Mouse (Mus musculus): ENCODE results near the gene Gfi1b. TPM values are rescaled to one million over a fixed set of nuclear protein-coding genes. Genes with fewer than 3 reads are reported as not detected.

Gene Gfi1b
- polyA plus RNA-seq, 1 experiment from 2014 or later = 0.40 TPM

DNA sequence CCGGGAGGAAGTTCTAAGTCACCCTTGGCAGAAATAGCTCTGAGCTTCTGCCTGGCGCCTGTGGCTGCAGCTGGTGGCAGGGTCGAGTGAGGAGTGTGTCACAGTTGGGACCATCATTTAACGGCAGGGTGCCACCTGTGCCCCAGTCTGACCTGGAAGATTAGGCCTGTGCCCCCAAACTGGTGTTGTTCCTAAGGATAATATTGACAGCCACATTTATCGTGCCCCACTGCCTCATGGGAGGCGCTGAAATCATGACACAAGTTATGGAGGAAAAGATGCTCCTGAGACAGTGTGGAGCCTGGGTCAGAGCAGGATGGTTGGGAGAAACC, 22.2 kb downstream of the Gfi1b start:
- no peaks in the 10 kb centered on the region for H3K9me3 ChIP-seq (ENCODE audit: control insufficient read depth, low read length)
- no peaks in the 10 kb centered on the region for H3K36me3 ChIP-seq (ENCODE audit: control insufficient read depth, insufficient read depth, low read length)
- DNase-seq (ENCODE audit: low spot score) (no peak), ATAC-seq (ENCODE audit: low FRiP score, low TSS enrichment) (no peak)
- no peak overlapping the region for H3K4me3 ChIP-seq (ENCODE audit: low read depth, low read length)
- no peak overlapping the region for H3K4me2 ChIP-seq (replicated peaks; ENCODE audit: low read depth)
- no peaks in the 10 kb centered on the region for H3K27me3 ChIP-seq (ENCODE audit: control insufficient read depth, insufficient read depth, low read length)
- WGBS = 68% methylated on average over 6 of the region's 6 CpGs
- no peak overlapping the region for H3K9ac ChIP-seq (ENCODE audit: low read length)
- TF ChIP-seq EP300 (optimal IDR thresholded peaks at IDR 0.05) (no peak), CTCF (IDR thresholded peaks at IDR 0.05; ENCODE audit: low read depth) (no peak)
- no peaks in the 10 kb centered on the region for H3K4me1 ChIP-seq (replicated peaks; ENCODE audit: control insufficient read depth, insufficient read depth)
- no peak overlapping the region for H3K27ac ChIP-seq (replicated peaks)

DNA sequence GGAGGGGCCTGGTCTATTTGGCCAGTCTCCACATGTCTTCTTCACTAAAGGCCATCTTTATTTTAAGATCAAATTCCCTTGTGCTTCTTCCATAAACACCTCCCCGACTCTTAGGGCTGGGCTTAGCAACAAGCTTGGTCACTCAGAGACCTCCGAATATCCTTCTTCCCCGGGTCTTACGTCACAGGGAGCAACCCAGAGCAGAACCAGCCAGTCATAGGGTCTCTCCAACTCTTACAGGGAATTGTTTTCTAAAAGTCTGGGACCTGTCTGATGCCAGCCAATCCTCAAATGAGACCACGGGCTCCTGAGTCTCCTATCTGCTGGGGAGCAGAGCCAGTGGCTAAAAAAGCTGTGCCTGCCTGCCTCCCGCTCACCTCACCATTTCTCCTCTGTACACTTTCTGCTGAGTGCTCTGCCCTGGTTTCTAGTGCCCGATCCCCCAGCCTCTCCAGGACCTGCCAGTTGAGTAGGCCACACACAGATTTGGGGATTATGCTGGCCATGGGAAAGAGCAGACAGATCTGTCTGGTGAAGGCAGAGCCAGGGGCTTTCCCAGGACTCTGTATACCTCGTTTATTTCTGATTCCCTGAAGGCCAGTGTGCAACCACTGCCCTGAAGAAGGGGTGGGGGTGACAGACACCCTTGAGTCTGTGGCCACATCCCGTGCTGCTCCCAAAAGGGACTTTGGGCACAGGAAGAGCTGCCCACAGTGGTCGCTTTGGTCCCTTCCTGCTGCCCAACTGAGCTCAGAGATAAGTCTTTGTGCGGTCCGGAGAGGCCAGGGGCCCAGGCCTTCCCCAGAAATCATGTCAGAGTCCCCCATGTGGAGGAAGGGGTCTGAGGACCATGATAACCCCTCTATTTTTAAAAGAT, 22.9 kb downstream of the Gfi1b start:
- Histone ChIP-seq H3K27me3 (ENCODE audit: control insufficient read depth, insufficient read depth, low read length) (no peaks in the 10 kb centered on the region), H3K27ac (replicated peaks) (no peak overlapping the region), H3K36me3 (ENCODE audit: control insufficient read depth, insufficient read depth, low read length) (no peaks in the 10 kb centered on the region), H3K4me2 (replicated peaks; ENCODE audit: low read depth) (no peak overlapping the region), H3K4me1 (replicated peaks; ENCODE audit: control insufficient read depth, insufficient read depth) (no peaks in the 10 kb centered on the region), H3K9ac (ENCODE audit: low read length) (no peak overlapping the region; the same call in 1 of the 2 replicates), H3K9me3 (ENCODE audit: control insufficient read depth, low read length) (no peaks in the 10 kb centered on the region), H3K4me3 (ENCODE audit: low read depth, low read length) (no peak overlapping the region)
- DNase-seq (ENCODE audit: low spot score) = no peak
- WGBS = 52% methylated on average over 12 of the region's 12 CpGs
- no peak for TF ChIP-seq CTCF (IDR thresholded peaks at IDR 0.05; ENCODE audit: low read depth)
- no peak for TF ChIP-seq EP300 (optimal IDR thresholded peaks at IDR 0.05)
- ATAC-seq (ENCODE audit: low FRiP score, low TSS enrichment) = no peak

DNA sequence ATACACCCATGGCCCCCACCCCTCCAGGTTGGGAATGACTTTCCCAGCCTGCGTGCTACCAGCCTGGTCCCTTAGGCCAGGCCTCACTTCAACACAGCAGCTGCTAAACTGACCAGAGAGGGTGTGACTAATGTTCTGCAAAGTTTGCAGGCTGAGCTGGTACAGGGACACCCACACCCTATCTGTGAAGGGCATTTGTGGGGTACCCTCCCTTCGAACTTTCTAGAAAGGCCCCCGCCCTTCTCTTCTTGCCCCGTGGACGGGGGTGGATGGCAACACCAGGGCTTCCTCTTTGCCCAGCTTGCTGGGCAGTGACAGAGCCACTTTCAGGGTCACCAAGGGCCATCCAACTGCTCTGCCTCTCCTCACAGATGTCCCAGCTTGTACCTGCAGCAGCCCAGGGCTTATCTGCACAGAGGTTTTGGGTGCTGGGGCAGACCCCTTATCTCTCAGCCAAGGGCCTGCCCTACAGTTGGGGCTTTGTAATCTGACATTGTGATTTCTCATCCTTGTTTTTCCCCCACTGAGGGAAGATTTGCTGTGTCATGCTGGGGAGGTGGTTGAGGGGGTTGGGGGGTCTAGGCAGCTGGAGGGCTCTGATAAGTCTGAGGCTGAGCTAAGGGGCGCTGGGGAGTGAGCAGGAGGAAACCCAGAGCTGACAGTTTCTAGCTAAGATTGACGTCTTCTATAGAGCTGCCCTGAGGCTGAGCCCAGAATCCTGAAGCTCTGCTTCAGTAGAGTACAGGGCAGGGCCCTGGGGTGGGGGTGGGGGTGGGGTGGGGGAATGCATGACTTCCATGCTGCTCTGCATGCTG, 23.8 kb downstream of the Gfi1b start:
- DNase-seq (ENCODE audit: low spot score) = no peak
- no peak overlapping the region for H3K27ac ChIP-seq (replicated peaks)
- H3K9ac ChIP-seq (ENCODE audit: low read length) = no peak overlapping the region
- H3K4me1 ChIP-seq (replicated peaks; ENCODE audit: control insufficient read depth, insufficient read depth) = no peaks in the 10 kb centered on the region
- no peak for TF ChIP-seq EP300 (optimal IDR thresholded peaks at IDR 0.05)
- no peaks in the 10 kb centered on the region for H3K27me3 ChIP-seq (ENCODE audit: control insufficient read depth, insufficient read depth, low read length)
- H3K4me2 ChIP-seq (replicated peaks; ENCODE audit: low read depth) = no peak overlapping the region
- H3K9me3 ChIP-seq (ENCODE audit: control insufficient read depth, low read length) = no peaks in the 10 kb centered on the region
- no peak for ATAC-seq (ENCODE audit: low FRiP score, low TSS enrichment)
- H3K4me3 ChIP-seq (ENCODE audit: low read depth, low read length) = no peak overlapping the region
- WGBS = 66% methylated on average over 7 of the region's 7 CpGs
- H3K36me3 ChIP-seq (ENCODE audit: control insufficient read depth, insufficient read depth, low read length) = no peaks in the 10 kb centered on the region

DNA sequence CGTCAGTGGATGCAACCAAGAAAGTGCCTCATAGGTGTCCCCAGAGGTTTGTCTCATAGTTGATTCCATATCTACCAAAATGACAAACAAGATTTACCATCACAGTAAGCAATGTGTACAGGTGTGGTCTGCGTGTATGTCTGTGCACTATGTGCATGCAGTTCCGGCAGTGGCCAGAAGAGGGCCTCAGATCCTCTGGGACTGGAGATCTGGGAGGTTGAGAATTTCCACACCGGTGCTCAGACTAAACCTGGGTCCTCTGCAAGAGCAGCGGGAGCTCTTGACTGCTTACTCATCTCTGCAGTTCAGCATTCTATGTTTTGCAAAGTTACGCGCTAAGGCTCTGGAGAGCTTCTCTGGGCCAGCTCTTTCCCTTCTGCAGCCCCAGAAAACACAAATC, 24.8 kb downstream of the Gfi1b start:
- no peaks in the 10 kb centered on the region for H3K36me3 ChIP-seq (ENCODE audit: control insufficient read depth, insufficient read depth, low read length)
- H3K27me3 ChIP-seq (ENCODE audit: control insufficient read depth, insufficient read depth, low read length) = no peaks in the 10 kb centered on the region
- H3K9me3 ChIP-seq (ENCODE audit: control insufficient read depth, low read length) = no peaks in the 10 kb centered on the region
- TF ChIP-seq EP300 (optimal IDR thresholded peaks at IDR 0.05) (no peak), CTCF (IDR thresholded peaks at IDR 0.05; ENCODE audit: low read depth) (peak; percentile 48)
- 92% methylated on average over 7 of the region's 7 CpGs for WGBS
- no peak for ATAC-seq (ENCODE audit: low FRiP score, low TSS enrichment)
- no peak overlapping the region for H3K27ac ChIP-seq (replicated peaks)
- H3K4me1 ChIP-seq (replicated peaks; ENCODE audit: control insufficient read depth, insufficient read depth) = no peaks in the 10 kb centered on the region
- no peak for DNase-seq (ENCODE audit: low spot score)
- H3K4me3 ChIP-seq (ENCODE audit: low read depth, low read length) = no peak overlapping the region
- no peak overlapping the region for H3K9ac ChIP-seq (ENCODE audit: low read length)
- no peak overlapping the region for H3K4me2 ChIP-seq (replicated peaks; ENCODE audit: low read depth)

DNA sequence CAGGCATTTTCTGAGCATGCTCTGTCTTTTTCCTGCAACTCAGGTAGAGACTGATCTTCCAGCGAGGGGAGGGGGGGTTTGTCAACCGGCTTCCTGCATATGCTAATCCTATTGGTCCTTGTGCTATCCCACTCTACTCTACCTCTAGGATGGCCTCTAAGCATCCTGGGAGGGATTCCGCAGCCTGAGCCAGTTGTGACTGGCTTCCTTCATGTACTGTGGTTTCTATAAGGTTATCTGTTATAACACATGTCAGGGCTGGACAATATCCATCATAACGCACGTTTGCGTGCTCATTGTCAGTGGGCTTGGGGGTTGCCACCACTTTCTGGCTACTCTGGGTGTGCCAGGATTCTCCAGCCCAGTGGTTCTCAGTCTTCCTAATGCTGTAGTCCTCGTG, 25.8 kb downstream of the Gfi1b start:
- no peak for TF ChIP-seq EP300 (optimal IDR thresholded peaks at IDR 0.05)
- TF ChIP-seq CTCF (IDR thresholded peaks at IDR 0.05; ENCODE audit: low read depth) = no peak
- no peak overlapping the region for H3K4me2 ChIP-seq (replicated peaks; ENCODE audit: low read depth)
- H3K9me3 ChIP-seq (ENCODE audit: control insufficient read depth, low read length) = no peaks in the 10 kb centered on the region
- no peaks in the 10 kb centered on the region for H3K27me3 ChIP-seq (ENCODE audit: control insufficient read depth, insufficient read depth, low read length)
- no peaks in the 10 kb centered on the region for H3K36me3 ChIP-seq (ENCODE audit: control insufficient read depth, insufficient read depth, low read length)
- no peaks in the 10 kb centered on the region for H3K4me1 ChIP-seq (replicated peaks; ENCODE audit: control insufficient read depth, insufficient read depth)
- H3K27ac ChIP-seq (replicated peaks) = no peak overlapping the region
- 72% methylated on average over 7 of the region's 7 CpGs for WGBS
- no peak for ATAC-seq (ENCODE audit: low FRiP score, low TSS enrichment)
- no peak overlapping the region for H3K9ac ChIP-seq (ENCODE audit: low read length)
- DNase-seq (ENCODE audit: low spot score) = no peak
- H3K4me3 ChIP-seq (ENCODE audit: low read depth, low read length) = no peak overlapping the region

DNA sequence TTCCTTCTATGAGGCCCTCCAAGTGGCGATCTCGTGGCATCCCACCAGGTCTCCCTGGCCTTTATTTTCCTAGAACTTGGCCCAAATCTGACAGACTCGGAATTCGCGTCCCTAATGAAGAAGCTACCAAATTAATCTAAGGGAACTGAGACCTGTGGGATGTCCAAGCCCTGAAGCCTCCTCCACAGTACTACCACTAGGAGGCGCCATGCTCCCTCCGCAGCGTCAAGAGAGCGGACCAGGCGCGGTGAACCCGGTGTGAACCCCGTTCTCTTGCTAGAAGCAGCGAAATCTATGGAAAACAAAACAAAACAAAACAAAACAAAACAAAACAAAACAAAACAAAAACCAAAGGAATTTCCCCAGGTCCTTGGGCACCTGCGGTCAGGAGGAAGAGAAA, 29.0 kb downstream of the Gfi1b start:
- H3K4me2 ChIP-seq (replicated peaks; ENCODE audit: low read depth) = no peak overlapping the region
- no peaks in the 10 kb centered on the region for H3K27me3 ChIP-seq (ENCODE audit: control insufficient read depth, insufficient read depth, low read length)
- no peaks in the 10 kb centered on the region for H3K9me3 ChIP-seq (ENCODE audit: control insufficient read depth, low read length)
- DNase-seq (ENCODE audit: low spot score) (peak; percentile 72), ATAC-seq (ENCODE audit: low FRiP score, low TSS enrichment) (0 out of 2 replicates have a peak, but pooled peaks have one; percentile 68)
- no peaks in the 10 kb centered on the region for H3K36me3 ChIP-seq (ENCODE audit: control insufficient read depth, insufficient read depth, low read length)
- no peak overlapping the region for H3K4me3 ChIP-seq (ENCODE audit: low read depth, low read length)
- H3K4me1 ChIP-seq (replicated peaks; ENCODE audit: control insufficient read depth, insufficient read depth) = no peaks in the 10 kb centered on the region
- 12% methylated on average over 15 of the region's 15 CpGs for WGBS
- no peak overlapping the region for H3K9ac ChIP-seq (ENCODE audit: low read length)
- TF ChIP-seq EP300 (optimal IDR thresholded peaks at IDR 0.05) = no peak
- TF ChIP-seq CTCF (IDR thresholded peaks at IDR 0.05; ENCODE audit: low read depth) = peak; percentile 92
- no peak overlapping the region for H3K27ac ChIP-seq (replicated peaks)
